Mouse (Mus musculus) monocyte, adult 5-6 weeks (primary cell): ENCODE measurements around the gene Fam206a. TPM values are rescaled to one million over a fixed set of nuclear protein-coding genes. Genes with fewer than 3 reads are reported as not detected.

Experiments
- ATAC-seq: fragments of 153-309, 156-312 bp; replicated peaks from 2 replicates; pipeline ENCODE4 v1.8.0; 2017; ENCODE audit warnings: mild to moderate bottlenecking; ENCODE audit not compliant: low TSS enrichment, insufficient number of reproducible peaks, severe bottlenecking, poor library complexity, low FRiP score
- total RNA-seq: library from RNA; stranded (forward); fragments of 200-1000, 200-491, 200-594 nt; gene quantifications from 3 replicates; pipeline ENCODE4 v1.2.3, GENCODE M21; 2017

The Fam206a gene
- total RNA-seq, 1 experiment from 2014 or later = 1.6 TPM

- ATAC-seq = no peak
Observed at GRCm38 (mm10) chr4:56837661-56838060, 35.5 kb downstream of the Fam206a start.

GRCm38 (mm10) chr4:56840297-56840696 is 38.2 kb downstream of the Fam206a start:
- no peak for ATAC-seq

- no peak for ATAC-seq
Observed at GRCm38 (mm10) chr4:56842501-56842900, 40.4 kb downstream of the Fam206a start.

- ATAC-seq = no peak
Observed at GRCm38 (mm10) chr4:56843963-56844362, 41.8 kb downstream of the Fam206a start.

- ATAC-seq = no peak
Observed at GRCm38 (mm10) chr4:56844911-56845310, 42.8 kb downstream of the Fam206a start.

GRCm38 (mm10) chr4:56845896-56846533 is 43.9 kb downstream of the Fam206a start:
- no peak for ATAC-seq

- ATAC-seq = no peak
Observed at GRCm38 (mm10) chr4:56847400-56847799, 45.3 kb downstream of the Fam206a start.

GRCm38 (mm10) chr4:56848044-56848443 is 45.9 kb downstream of the Fam206a start:
- no peak for ATAC-seq

- ATAC-seq = no peak
Observed at GRCm38 (mm10) chr4:56850724-56851123, 48.6 kb downstream of the Fam206a start.

- ATAC-seq = no peak
Observed at GRCm38 (mm10) chr4:56855935-56856334, 53.8 kb downstream of the Fam206a start.

GRCm38 (mm10) chr4:56856371-56856949 is 54.3 kb downstream of the Fam206a start:
- ATAC-seq = no peak

- no peak for ATAC-seq
Observed at GRCm38 (mm10) chr4:56858733-56859132, 56.6 kb downstream of the Fam206a start.

Other genes starting within 250 kb of the Fam206a start
- not detected in 3 replicates for gene Gm26657, start 62.3 kb upstream of the Fam206a start, total RNA-seq
- 1.2 TPM in 1 of 3 replicates, not detected in the others for gene Actl7b, start 60.9 kb upstream of the Fam206a start, total RNA-seq
- gene Actl7a, start 58.9 kb upstream of the Fam206a start, total RNA-seq = 0.64 TPM in 1 of 3 replicates, not detected in the others
- 10.8 to 28.7 TPM (median 20.7 TPM) in 3 replicates for gene Elp1, start within 50 bp of the Fam206a start, total RNA-seq
- gene Ctnnal1, start 62.8 kb downstream of the Fam206a start, total RNA-seq = 0.19 to 2.6 TPM (median 0.21 TPM) in 3 replicates
- gene Tmem245, start 145.1 kb downstream of the Fam206a start, total RNA-seq = 7.8 to 15.0 TPM (median 9.9 TPM) in 3 replicates
- 0.32 TPM in 1 of 3 replicates, not detected in the others for gene Frrs1l, start 188.0 kb downstream of the Fam206a start, total RNA-seq